Mouse (Mus musculus) forebrain, embryonic 13.5 days (tissue): ENCODE data around the gene Pacsin3. TPM values are rescaled to one million over a fixed set of nuclear protein-coding genes. Genes with fewer than 3 reads are reported as not detected.

Experiments used
- ATAC-seq: fragments of 200-750 bp; cut with Nextera tagmentation; 2 replicates; pipeline ENCODE4 v1.8.0; 2017
- H3K27ac ChIP-seq: fragments of 300-500 bp; sonication (generic); 2 replicates; pipeline ENCODE4 v1.5.1; 2015; ENCODE audit warnings: inconsistent platforms, mild to moderate bottlenecking, moderate library complexity
- H3K27me3 ChIP-seq: fragments of 300-500 bp; sonication (generic); 2 replicates; pipeline ENCODE4 v1.6.1; 2015; ENCODE audit warnings: mild to moderate bottlenecking, inconsistent platforms
- H3K36me3 ChIP-seq: fragments of 300-500 bp; sonication (generic); 2 replicates; pipeline ENCODE4 v1.6.1; 2015; ENCODE audit warnings: mild to moderate bottlenecking, inconsistent platforms; ENCODE audit not compliant: poor library complexity, severe bottlenecking
- H3K4me1 ChIP-seq: fragments of 300-500 bp; sonication (generic); 2 replicates; pipeline ENCODE4 v1.6.1; 2015; ENCODE audit warnings: inconsistent platforms
- H3K4me2 ChIP-seq: fragments of 300-500 bp; sonication (generic); 2 replicates; pipeline ENCODE4 v1.6.1; 2015; ENCODE audit warnings: inconsistent platforms, mild to moderate bottlenecking, moderate library complexity
- H3K4me3 ChIP-seq: fragments of 300-500 bp; sonication (generic); 2 replicates; pipeline ENCODE4 v1.5.1; 2015; ENCODE audit warnings: mild to moderate bottlenecking, inconsistent platforms
- H3K9ac ChIP-seq: fragments of 300-500 bp; sonication (generic); 2 replicates; pipeline ENCODE4 v1.6.1; 2015; ENCODE audit warnings: mild to moderate bottlenecking, inconsistent platforms
- H3K9me3 ChIP-seq: fragments of 300-500 bp; sonication (generic); replicated peaks from 2 replicates; pipeline ENCODE4 v1.6.1; 2016; ENCODE audit warnings: inconsistent platforms
- WGBS: fragments of 180-500 bp; shearing (Covaris S2); methylation state at CpG from one replicate; pipeline ENCODE4 v1.1.7; 2015; 5-methylcytosine and 5-hydroxymethylcytosine counted together
- polyA plus RNA-seq: library from polyadenylated mRNA; unstranded; fragments of >200 nt; fragmentation: Nextera tagmentation; extraction: Ambion mirVana; gene quantifications from 2 replicates; pipeline ENCODE4 v1.2.1, GENCODE M21; 2015

Gene Pacsin3
- polyA plus RNA-seq, 1 experiment from 2014 or later = 23.4 TPM

DNA sequence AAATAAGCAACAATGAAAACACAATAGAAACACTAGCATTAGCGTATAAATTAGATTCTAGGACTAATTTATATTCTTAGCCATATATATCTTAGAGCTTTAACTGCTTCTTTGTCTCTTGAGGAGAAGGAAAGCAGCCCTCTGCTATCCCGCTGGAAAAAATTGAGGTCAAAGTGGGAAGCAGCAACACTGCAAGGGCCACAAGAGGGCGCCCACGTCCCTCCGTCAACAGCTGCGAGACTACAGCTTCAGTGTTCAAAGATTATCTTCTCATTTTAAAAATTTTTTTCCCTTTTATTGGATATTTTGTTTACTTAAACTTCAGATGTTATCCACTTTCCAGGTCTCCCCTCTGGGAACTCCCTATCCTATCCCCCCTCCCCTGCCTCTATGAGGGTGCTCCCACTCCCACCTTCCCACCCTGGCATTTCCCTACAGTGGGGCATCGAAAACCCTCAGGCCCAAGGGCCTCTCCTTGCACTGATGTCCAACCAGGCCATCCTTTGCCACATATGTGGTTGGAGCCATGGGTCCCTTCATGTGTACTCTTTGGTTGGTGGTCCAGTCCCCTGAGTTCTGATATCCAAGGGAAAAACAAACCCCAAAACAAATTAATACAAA lies 30.2 kb downstream of the Pacsin3 start:
- H3K9me3 ChIP-seq = no peaks in the 10 kb centered on the region
- peaks cover 20% of the 10 kb centered on the region for H3K4me1 ChIP-seq
- H3K9ac ChIP-seq = no peak overlapping the region
- H3K36me3 ChIP-seq = peaks cover 17% of the 10 kb centered on the region
- no peak overlapping the region for H3K4me2 ChIP-seq
- H3K4me3 ChIP-seq = no peak overlapping the region
- H3K27ac ChIP-seq = no peak overlapping the region
- peak; percentile 41 for ATAC-seq
- no peaks in the 10 kb centered on the region for H3K27me3 ChIP-seq
- 13% methylated on average over 7 of the region's 7 CpGs for WGBS

DNA sequence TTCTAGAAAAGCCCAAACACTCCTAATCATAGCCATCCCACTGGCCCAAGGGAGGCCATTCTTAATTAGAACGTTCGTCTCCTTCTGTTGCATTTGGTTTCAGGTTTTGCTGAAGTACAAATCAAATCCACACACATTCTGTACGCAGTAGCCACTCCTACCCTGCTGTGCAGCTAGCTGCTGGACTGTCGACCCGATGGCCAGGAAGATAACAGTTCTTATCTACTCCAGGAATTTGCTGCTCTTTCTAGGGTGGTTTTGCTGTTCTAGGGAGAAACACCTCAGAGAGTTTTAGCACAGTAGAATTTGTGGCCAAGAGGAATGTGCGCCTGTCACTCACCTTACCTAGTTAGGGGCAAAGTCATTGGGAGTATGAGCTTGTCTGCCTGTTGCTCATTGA lies 31.8 kb downstream of the Pacsin3 start:
- no peak overlapping the region for H3K27ac ChIP-seq
- no peak overlapping the region for H3K4me3 ChIP-seq
- H3K4me1 ChIP-seq = peaks cover 29% of the 10 kb centered on the region
- H3K4me2 ChIP-seq = no peak overlapping the region
- H3K36me3 ChIP-seq = peaks cover 10% of the 10 kb centered on the region; the same call in 1 of the 2 replicates
- no peaks in the 10 kb centered on the region for H3K9me3 ChIP-seq
- ATAC-seq = no peak
- no peak overlapping the region for H3K9ac ChIP-seq
- no peaks in the 10 kb centered on the region for H3K27me3 ChIP-seq
- 89% methylated on average over 6 of the region's 6 CpGs for WGBS

DNA sequence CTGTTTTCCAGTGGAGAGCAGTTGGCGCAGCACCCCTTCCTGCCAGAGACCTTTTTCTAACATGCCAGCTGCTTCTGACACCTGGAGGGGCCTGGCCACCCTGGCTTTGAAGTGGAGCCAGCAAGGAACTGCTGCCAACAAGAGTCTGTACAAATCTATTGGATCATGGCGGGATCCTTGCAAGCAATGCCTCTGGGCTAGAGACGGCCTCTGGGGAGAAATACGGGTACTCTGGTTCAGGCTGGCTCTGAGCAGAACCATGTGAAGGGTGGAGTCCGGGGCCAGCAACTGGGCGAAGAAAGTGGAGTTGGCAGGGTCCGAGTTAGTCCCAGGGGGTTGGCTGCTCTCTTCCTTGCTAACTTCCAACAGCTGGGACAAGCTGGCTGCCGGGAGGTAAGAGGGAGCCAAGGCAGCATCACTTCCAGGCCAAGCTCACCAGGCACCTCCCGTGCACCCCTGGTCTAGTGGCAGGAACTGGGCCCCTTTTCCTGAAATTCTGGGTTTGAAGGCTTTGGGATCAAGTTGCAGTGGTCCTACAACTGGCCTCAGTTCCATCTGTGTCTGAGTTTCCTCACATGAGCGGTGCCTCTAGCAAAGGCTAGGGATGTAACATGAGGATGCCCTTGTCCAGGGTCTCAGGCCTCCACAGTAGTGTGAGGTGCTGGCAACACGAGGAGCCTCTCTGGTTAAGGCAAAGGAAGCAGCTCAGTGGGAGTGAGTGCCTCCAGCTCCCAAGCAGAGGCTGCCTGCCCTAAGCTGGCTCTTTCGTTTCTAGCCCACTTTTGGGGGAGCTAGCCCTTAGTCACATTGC lies 35.6 kb downstream of the Pacsin3 start:
- Histone ChIP-seq H3K4me1 (peaks cover 13% of the 10 kb centered on the region), H3K9ac (no peak overlapping the region), H3K36me3 (peaks cover 10% of the 10 kb centered on the region; the same call in 1 of the 2 replicates), H3K9me3 (no peaks in the 10 kb centered on the region), H3K4me2 (no peak overlapping the region), H3K27me3 (no peaks in the 10 kb centered on the region), H3K27ac (peak overlapping the region; percentile 10), H3K4me3 (no peak overlapping the region)
- WGBS = 63% methylated on average over 12 of the region's 12 CpGs
- ATAC-seq = no peak

DNA sequence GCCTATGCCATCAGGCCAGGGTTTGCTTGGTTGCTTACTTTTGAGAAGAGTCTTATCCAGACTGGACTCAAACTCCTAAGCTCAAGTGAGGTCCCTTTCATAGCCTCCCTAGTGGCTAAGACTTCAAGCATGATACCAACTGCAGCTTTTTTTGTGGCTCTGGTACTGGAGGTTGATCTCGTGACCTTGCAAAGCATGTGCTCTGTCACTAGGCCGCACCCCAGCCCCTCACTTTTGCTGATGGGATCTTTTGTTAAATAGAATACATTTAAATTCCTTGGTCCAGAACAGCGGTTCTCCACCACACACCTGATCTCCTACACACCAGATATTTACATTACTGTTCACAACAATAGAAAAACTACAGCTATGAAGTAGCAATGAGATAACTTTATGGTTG lies 38.5 kb downstream of the Pacsin3 start:
- Histone ChIP-seq H3K9ac (no peak overlapping the region), H3K36me3 (no peaks in the 10 kb centered on the region), H3K4me1 (peaks cover 13% of the 10 kb centered on the region), H3K4me3 (no peak overlapping the region), H3K4me2 (no peak overlapping the region), H3K27me3 (no peaks in the 10 kb centered on the region), H3K9me3 (no peaks in the 10 kb centered on the region), H3K27ac (no peak overlapping the region)
- ATAC-seq = no peak
- WGBS = 93% methylated on average over 3 of the region's 3 CpGs

DNA sequence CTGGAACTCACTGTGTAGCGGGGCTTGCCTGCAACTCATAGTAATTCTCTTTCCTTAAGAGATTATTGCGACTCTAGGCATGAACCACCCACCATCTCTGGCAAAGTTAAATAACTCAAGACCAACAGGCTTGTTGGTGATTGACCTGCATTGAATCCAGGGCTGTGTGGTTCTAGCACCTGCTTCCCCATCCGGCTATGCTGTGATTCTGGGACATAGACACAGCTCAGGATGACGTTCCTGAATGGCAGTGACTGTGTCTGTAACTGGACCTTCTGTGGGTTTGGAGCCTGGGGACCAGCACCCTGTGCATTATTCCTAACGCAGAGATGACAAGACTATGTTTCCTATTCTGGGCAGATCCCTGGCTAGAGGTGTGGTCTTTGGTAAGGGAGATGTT lies 40.1 kb downstream of the Pacsin3 start:
- Histone ChIP-seq H3K4me2 (no peak overlapping the region), H3K27me3 (no peaks in the 10 kb centered on the region), H3K4me3 (no peak overlapping the region), H3K36me3 (no peaks in the 10 kb centered on the region), H3K9me3 (no peaks in the 10 kb centered on the region), H3K4me1 (peaks cover 11% of the 10 kb centered on the region), H3K9ac (no peak overlapping the region), H3K27ac (no peak overlapping the region)
- 93% methylated on average over 5 of the region's 5 CpGs for WGBS
- ATAC-seq = no peak

DNA sequence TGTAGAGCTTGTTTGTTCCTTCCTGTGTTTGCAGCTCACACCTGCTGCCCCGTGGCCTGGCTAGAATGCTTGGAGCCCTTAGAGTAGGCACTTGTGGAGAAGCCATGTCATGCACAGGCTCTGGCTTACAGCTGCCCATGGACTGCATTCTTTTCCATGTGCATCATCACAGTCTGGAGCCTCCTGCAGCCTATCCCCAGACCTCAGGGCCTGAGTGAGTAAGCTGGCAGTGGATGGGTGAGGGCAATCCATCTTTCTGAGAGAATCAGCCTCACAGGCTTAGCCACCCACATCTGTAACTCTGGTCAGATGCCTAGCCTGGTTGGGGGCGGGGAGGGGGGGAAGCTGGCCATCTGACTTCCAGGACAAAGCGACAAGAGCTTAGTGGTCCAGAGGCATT lies 43.4 kb downstream of the Pacsin3 start:
- Histone ChIP-seq H3K9me3 (no peaks in the 10 kb centered on the region), H3K4me3 (no peak overlapping the region), H3K36me3 (peaks cover 5% of the 10 kb centered on the region; the same call in 1 of the 2 replicates), H3K27ac (no peak overlapping the region; the same call in 1 of the 2 replicates), H3K4me1 (no peaks in the 10 kb centered on the region), H3K4me2 (no peak overlapping the region), H3K9ac (no peak overlapping the region), H3K27me3 (no peaks in the 10 kb centered on the region)
- ATAC-seq = no peak
- WGBS = 57% methylated on average over 3 of the region's 3 CpGs

DNA sequence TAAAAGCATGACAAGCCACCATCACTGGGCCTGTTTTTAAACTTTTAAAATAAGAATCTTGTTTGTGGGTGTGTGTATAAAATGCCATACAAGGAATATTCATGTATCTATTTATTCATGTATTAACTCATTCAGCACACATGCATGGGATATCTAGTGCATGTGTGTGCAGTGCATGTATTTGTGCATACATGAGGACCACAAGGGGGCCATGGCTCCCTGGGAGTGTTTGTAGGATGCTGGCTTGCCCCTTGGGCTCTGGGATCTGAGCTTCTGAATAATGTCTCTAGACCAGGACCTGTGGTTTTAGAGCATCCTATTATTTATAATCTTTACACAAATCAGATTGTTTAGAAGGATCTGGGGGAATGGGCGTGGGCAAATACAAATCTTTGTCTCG lies 45.0 kb downstream of the Pacsin3 start:
- Histone ChIP-seq H3K4me2 (no peak overlapping the region), H3K27me3 (no peaks in the 10 kb centered on the region), H3K9me3 (no peaks in the 10 kb centered on the region), H3K36me3 (peaks cover 7% of the 10 kb centered on the region; the same call in 1 of the 2 replicates), H3K4me1 (no peaks in the 10 kb centered on the region), H3K4me3 (no peak overlapping the region), H3K9ac (no peak overlapping the region), H3K27ac (no peak overlapping the region)
- no peak for ATAC-seq
- WGBS = 96% methylated on average over 2 of the region's 2 CpGs

DNA sequence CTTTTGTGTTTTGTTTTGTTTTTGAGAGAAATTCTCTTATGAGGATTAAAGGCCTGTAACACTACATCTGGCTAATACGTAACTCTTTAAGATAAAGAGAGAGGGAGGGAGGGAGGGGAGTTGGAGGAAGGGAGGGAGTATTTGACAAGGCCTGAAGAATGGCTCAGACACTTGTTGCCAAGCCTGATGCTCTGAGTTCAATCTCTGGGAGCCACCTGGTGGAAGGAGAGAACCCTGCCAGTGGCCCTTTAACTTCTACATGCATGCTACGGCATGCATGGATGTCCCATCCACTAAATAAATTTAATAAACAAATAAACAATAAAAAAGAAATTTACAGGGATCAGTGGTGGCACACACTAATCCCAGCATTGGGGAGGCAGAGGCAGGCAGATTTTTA lies 46.1 kb downstream of the Pacsin3 start:
- Histone ChIP-seq H3K27me3 (no peaks in the 10 kb centered on the region), H3K27ac (no peak overlapping the region), H3K36me3 (peaks cover 7% of the 10 kb centered on the region; the same call in 1 of the 2 replicates), H3K9me3 (no peaks in the 10 kb centered on the region), H3K4me1 (no peaks in the 10 kb centered on the region), H3K4me3 (no peak overlapping the region), H3K9ac (no peak overlapping the region), H3K4me2 (no peak overlapping the region)
- no peak for ATAC-seq
- 87% methylated on average over 2 of the region's 2 CpGs for WGBS

DNA sequence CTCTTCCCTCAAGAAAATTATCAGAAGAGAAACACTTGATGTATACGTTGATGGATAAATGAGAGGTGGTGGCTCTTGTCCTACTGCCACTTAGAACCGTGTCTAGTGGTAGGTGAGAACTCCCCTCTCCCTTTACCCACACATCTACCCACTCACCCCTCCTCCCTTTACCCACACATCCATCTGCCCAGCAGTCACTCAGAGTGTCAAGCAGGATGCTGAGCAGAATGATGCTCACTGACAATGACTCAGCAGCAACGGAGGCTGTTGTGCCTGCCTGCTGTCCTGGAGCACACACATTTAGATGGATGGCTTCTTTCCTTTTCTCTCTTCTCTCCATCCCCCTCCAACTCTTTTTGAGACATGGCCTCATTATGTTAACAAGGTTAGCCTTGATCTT lies 47.1 kb downstream of the Pacsin3 start:
- Histone ChIP-seq H3K4me3 (no peak overlapping the region), H3K4me2 (no peak overlapping the region), H3K9me3 (no peaks in the 10 kb centered on the region), H3K4me1 (peaks cover 4% of the 10 kb centered on the region; the same call in 1 of the 2 replicates), H3K36me3 (peaks cover 7% of the 10 kb centered on the region; the same call in 1 of the 2 replicates), H3K27me3 (no peaks in the 10 kb centered on the region), H3K27ac (no peak overlapping the region), H3K9ac (no peak overlapping the region)
- 88% methylated on average over 3 of the region's 3 CpGs for WGBS
- no peak for ATAC-seq

DNA sequence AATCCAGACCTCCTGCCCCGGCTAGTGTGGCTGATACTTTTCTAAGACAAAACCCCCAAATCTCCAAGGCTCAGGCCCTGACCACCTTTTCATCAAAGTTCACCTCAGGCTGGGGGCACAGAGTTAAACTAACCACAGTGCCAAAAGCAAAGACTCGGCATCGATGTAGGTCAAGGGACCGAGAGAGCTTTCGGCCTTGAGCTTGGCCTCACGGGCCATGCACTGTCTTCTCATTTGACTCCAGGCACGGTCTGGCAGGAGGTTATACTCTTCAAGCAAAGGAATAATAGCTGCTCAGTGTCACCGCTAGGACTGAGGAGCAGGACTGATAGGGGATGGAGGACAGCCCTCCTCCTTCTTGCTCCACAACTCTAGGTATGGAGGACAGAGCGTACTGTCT lies 50.2 kb downstream of the Pacsin3 start:
- WGBS = 93% methylated on average over 9 of the region's 9 CpGs
- Histone ChIP-seq H3K9me3 (no peaks in the 10 kb centered on the region), H3K4me3 (no peak overlapping the region), H3K4me1 (peaks cover 4% of the 10 kb centered on the region; the same call in 1 of the 2 replicates), H3K9ac (no peak overlapping the region), H3K27me3 (no peaks in the 10 kb centered on the region), H3K4me2 (no peak overlapping the region), H3K27ac (no peak overlapping the region), H3K36me3 (peaks cover 7% of the 10 kb centered on the region; the same call in 1 of the 2 replicates)
- ATAC-seq = no peak

DNA sequence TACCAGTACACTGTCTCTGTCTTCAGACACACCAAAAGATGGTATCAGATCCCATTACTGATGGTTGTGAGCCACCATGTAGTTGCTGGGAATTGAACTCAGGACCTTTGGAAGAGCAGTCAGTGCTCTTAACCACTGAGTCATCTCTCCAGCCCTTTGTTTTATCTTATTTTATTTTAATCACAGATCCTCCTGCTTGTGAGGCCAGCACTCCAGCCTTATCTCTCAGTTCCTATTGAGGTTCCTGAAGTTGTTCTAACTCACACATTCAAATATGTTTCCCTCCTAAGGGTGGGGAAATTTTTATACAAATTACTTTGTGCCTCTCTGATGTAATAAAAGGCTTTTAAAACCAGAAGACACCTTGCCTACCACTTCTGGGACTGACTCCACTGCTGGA lies 50.8 kb downstream of the Pacsin3 start:
- Histone ChIP-seq H3K4me2 (no peak overlapping the region), H3K36me3 (peaks cover 7% of the 10 kb centered on the region; the same call in 1 of the 2 replicates), H3K4me3 (no peak overlapping the region), H3K27me3 (no peaks in the 10 kb centered on the region), H3K4me1 (peaks cover 4% of the 10 kb centered on the region; the same call in 1 of the 2 replicates), H3K9ac (no peak overlapping the region), H3K9me3 (no peaks in the 10 kb centered on the region), H3K27ac (no peak overlapping the region)
- no peak for ATAC-seq

DNA sequence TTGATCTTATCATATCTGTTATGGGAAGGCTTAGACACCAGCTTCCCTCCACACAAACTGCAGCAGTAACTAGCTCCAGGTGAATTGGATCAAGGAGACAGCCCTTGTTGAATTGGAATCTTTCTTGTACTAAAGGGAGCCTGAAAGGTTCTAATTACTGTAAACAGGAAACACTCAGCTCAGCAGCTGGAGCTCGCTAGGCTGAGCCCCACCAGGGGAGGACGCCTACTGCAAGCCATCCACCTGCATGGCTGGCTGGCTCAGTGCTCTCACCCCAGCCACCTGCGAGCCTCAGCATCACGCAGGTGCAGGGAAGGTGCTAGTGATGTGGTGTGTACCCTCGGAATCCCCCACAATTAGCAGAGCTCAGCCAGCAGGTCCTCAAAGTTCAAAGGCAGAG lies 52.9 kb downstream of the Pacsin3 start:
- no peak for ATAC-seq
- WGBS = 40% methylated on average over 5 of the region's 5 CpGs
- Histone ChIP-seq H3K27ac (no peak overlapping the region), H3K4me3 (no peak overlapping the region), H3K9ac (no peak overlapping the region), H3K4me2 (no peak overlapping the region), H3K36me3 (peaks cover 4% of the 10 kb centered on the region; the same call in 1 of the 2 replicates), H3K9me3 (no peaks in the 10 kb centered on the region), H3K4me1 (peaks cover 12% of the 10 kb centered on the region; the same call in 1 of the 2 replicates), H3K27me3 (no peaks in the 10 kb centered on the region)
